Mouse (Mus musculus): ENCODE measurements around the gene Olah. TPM values are rescaled to one million over a fixed set of nuclear protein-coding genes. Genes with fewer than 3 reads are reported as not detected.

Olah gene
- polyA plus RNA-seq, 1 experiment from 2014 or later = not detected

GRCm38 (mm10) chr2:3295826-3296225 is 101.2 kb downstream of the Olah start:
- Histone ChIP-seq H3K27me3 (replicated peaks; ENCODE audit: control insufficient read depth, insufficient read depth, low read length) (no peaks in the 10 kb centered on the region), H3K9ac (ENCODE audit: low read length) (no peak overlapping the region), H3K27ac (ENCODE audit: low read depth, low read length) (no peak overlapping the region), H3K4me3 (ENCODE audit: low read depth, low read length) (no peak overlapping the region), H3K4me2 (ENCODE audit: low read length) (no peak overlapping the region), H3K9me3 (replicated peaks; ENCODE audit: control insufficient read depth, low read length) (no peaks in the 10 kb centered on the region), H3K36me3 (ENCODE audit: control insufficient read depth, insufficient read depth, low read length) (no peaks in the 10 kb centered on the region), H3K4me1 (ENCODE audit: control insufficient read depth, insufficient read depth, low read length) (no peaks in the 10 kb centered on the region)
- DNase-seq (ENCODE audit: low spot score) (no peak), ATAC-seq (no peak)
- 94% methylated on average over 7 of the region's 7 CpGs for WGBS

- ATAC-seq = no peak
- H3K27ac ChIP-seq (ENCODE audit: low read depth, low read length) = no peak overlapping the region
- no peaks in the 10 kb centered on the region for H3K36me3 ChIP-seq (ENCODE audit: control insufficient read depth, insufficient read depth, low read length)
- no peaks in the 10 kb centered on the region for H3K27me3 ChIP-seq (replicated peaks; ENCODE audit: control insufficient read depth, insufficient read depth, low read length)
- no peak overlapping the region for H3K4me2 ChIP-seq (ENCODE audit: low read length)
- no peaks in the 10 kb centered on the region for H3K9me3 ChIP-seq (replicated peaks; ENCODE audit: control insufficient read depth, low read length)
- no peaks in the 10 kb centered on the region for H3K4me1 ChIP-seq (ENCODE audit: control insufficient read depth, insufficient read depth, low read length)
- WGBS = 98% methylated on average over 1 of the region's 1 CpGs
- H3K4me3 ChIP-seq (ENCODE audit: low read depth, low read length) = no peak overlapping the region
- DNase-seq (ENCODE audit: low spot score) = no peak
- no peak overlapping the region for H3K9ac ChIP-seq (ENCODE audit: low read length)
These were observed 104.8 kb downstream of the Olah start for GRCm38 (mm10) chr2:3292170-3292569.

Other genes starting within 250 kb of the Olah start
- 77.0 and 97.4 TPM in 2 replicates for gene Nmt2, start 113.0 kb downstream of the Olah start, polyA plus RNA-seq (2014; fragmentation: Nextera tagmentation; extraction: Ambion mirVana)
- 19.4 and 20.3 TPM in 2 replicates for gene Rpp38, start 64.6 kb downstream of the Olah start, polyA plus RNA-seq (2014; fragmentation: Nextera tagmentation; extraction: Ambion mirVana)
- gene Acbd7, start 61.0 kb downstream of the Olah start, polyA plus RNA-seq (2014; fragmentation: Nextera tagmentation; extraction: Ambion mirVana) = 1.7 and 1.8 TPM in 2 replicates
- 5.7 and 6.3 TPM in 2 replicates for gene Meig1, start 25.4 kb upstream of the Olah start, polyA plus RNA-seq (2014; fragmentation: Nextera tagmentation; extraction: Ambion mirVana)
- 7.3 and 7.8 TPM in 2 replicates for gene Dclre1c, start 26.9 kb upstream of the Olah start, polyA plus RNA-seq (2014; fragmentation: Nextera tagmentation; extraction: Ambion mirVana)
- gene Suv39h2, start 77.8 kb upstream of the Olah start, polyA plus RNA-seq (2014; fragmentation: Nextera tagmentation; extraction: Ambion mirVana) = 19.1 and 21.4 TPM in 2 replicates
- 7.2 and 7.3 TPM in 2 replicates for gene Gm45902, start 115.6 kb upstream of the Olah start, polyA plus RNA-seq (2014; fragmentation: Nextera tagmentation; extraction: Ambion mirVana)
- 91.7 and 92.6 TPM in 2 replicates for gene Hspa14, start 115.6 kb upstream of the Olah start, polyA plus RNA-seq (2014; fragmentation: Nextera tagmentation; extraction: Ambion mirVana)
- gene Cdnf, start 115.8 kb upstream of the Olah start, polyA plus RNA-seq (2014; fragmentation: Nextera tagmentation; extraction: Ambion mirVana) = 0.11 and 0.30 TPM in 2 replicates
- 75.4 and 77.3 TPM in 2 replicates for gene Fam107b, start 173.3 kb upstream of the Olah start, polyA plus RNA-seq (2014; fragmentation: Nextera tagmentation; extraction: Ambion mirVana)